Mouse (Mus musculus) kidney, embryonic 16.5 days (tissue): ENCODE measurements at regions not wholly inside any gene's neighbourhood (a gene's known extent, or its start where the extent isn't known, plus 50 kb on each side); places are given as distances from the start of the nearest gene placed in this dataset.

ENCODE experiments used
- ATAC-seq: fragments of 200-750 bp; cut with Nextera tagmentation; 2 replicates; pipeline ENCODE4 v1.8.0; 2017; ENCODE audit warnings: moderate TSS enrichment; ENCODE audit not compliant: low FRiP score, low TSS enrichment
- H3K27ac ChIP-seq: fragments of 300-500 bp; sonication (generic); 2 replicates; pipeline ENCODE4 v1.5.1; 2014; ENCODE audit warnings: low read length
- H3K27me3 ChIP-seq: fragments of 300-500 bp; sonication (generic); 2 replicates; pipeline ENCODE4 v1.6.1; 2014; ENCODE audit warnings: low read length, control low read depth, mixed read lengths; ENCODE audit not compliant: insufficient read depth
- H3K36me3 ChIP-seq: fragments of 300-500 bp; sonication (generic); 2 replicates; pipeline ENCODE4 v1.6.1; 2014; ENCODE audit warnings: low read length, control low read depth, mixed read lengths; ENCODE audit not compliant: insufficient read depth
- H3K4me1 ChIP-seq: fragments of 300-500 bp; sonication (generic); 2 replicates; pipeline ENCODE4 v1.6.1; 2014; ENCODE audit warnings: low read length, control low read depth, mixed read lengths; ENCODE audit not compliant: insufficient read depth
- H3K4me2 ChIP-seq: fragments of 300-500 bp; sonication (generic); replicated peaks from 2 replicates; pipeline ENCODE4 v1.6.1; 2014; ENCODE audit warnings: low read depth, low read length
- H3K4me3 ChIP-seq: fragments of 300-500 bp; sonication (generic); 2 replicates; pipeline ENCODE4 v1.5.1; 2014; ENCODE audit warnings: mild to moderate bottlenecking, low read length
- H3K9ac ChIP-seq: fragments of 300-500 bp; sonication (generic); replicated peaks from 2 replicates; pipeline ENCODE4 v1.6.1; 2014; ENCODE audit warnings: low read length
- H3K9me3 ChIP-seq: fragments of 300-500 bp; sonication (generic); 2 replicates; pipeline ENCODE4 v1.6.1; 2016; ENCODE audit warnings: low read length, control low read depth
- WGBS: fragments of 180-500 bp; shearing (Covaris S2); extraction: QIAGEN DNeasy Blood & Tissue Kit; methylation state at CpG from one replicate; pipeline ENCODE4 v1.1.7; 2014; 5-methylcytosine and 5-hydroxymethylcytosine counted together

DNA sequence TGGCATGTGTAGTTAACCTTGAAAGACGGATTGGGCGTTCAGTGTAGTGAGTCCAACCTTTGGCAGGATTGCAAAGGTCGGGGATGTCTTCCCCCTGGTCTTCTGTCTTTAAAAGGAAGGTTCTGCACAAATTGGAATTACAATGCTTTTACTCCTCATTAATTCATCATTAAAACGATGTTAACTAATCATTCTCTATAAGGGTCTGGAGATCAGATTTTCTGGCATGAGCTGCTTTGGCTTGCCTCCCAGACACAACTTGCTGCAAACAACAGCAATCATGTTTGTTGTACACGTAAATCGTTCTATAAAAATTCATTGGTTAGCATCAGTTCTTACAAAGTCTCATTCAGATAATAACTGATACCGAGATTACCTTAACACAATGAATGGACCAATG lies 315.9 kb downstream of the Tfec start:
- no peak for ATAC-seq
- H3K27ac ChIP-seq, result no peak overlapping the region
- WGBS, result 63% methylated on average over 7 of the region's 7 CpGs

DNA sequence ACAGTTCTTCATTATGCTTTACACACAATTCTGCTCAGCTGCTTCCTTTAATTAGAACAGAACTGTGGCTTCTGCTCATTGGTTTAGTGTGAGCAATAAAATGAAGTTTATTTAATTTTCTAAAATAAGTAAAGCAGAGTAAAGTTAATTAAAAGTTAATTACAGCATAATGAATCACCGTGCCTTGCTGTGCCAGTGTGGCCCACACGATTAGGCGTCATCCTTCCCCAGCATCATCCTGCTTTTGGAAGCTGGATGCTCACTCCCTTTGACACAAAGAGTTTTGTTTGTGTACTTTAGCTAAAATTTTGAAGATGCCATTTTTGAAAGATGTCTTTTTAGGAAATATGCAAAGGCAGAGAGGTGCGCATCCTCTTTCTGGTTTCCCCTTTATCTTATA lies 316.4 kb downstream of the Tfec start:
- no peaks in the 10 kb centered on the region for H3K27me3 ChIP-seq
- WGBS, result 85% methylated on average over 4 of the region's 4 CpGs
- no peak overlapping the region for H3K4me2 ChIP-seq
- no peaks in the 10 kb centered on the region for H3K9me3 ChIP-seq
- no peak overlapping the region for H3K4me3 ChIP-seq
- H3K27ac ChIP-seq, result no peak overlapping the region
- ATAC-seq, result no peak
- no peaks in the 10 kb centered on the region for H3K36me3 ChIP-seq
- no peak overlapping the region for H3K9ac ChIP-seq
- H3K4me1 ChIP-seq, result no peaks in the 10 kb centered on the region

More for the DNA sequence above, 315.9 kb downstream of the Tfec start:
- no peaks in the 10 kb centered on the region for H3K36me3 ChIP-seq
- no peak overlapping the region for H3K9ac ChIP-seq
- no peak overlapping the region for H3K4me3 ChIP-seq
- no peaks in the 10 kb centered on the region for H3K4me1 ChIP-seq
- no peaks in the 10 kb centered on the region for H3K27me3 ChIP-seq
- H3K4me2 ChIP-seq, result no peak overlapping the region
- H3K9me3 ChIP-seq, result no peaks in the 10 kb centered on the region

DNA sequence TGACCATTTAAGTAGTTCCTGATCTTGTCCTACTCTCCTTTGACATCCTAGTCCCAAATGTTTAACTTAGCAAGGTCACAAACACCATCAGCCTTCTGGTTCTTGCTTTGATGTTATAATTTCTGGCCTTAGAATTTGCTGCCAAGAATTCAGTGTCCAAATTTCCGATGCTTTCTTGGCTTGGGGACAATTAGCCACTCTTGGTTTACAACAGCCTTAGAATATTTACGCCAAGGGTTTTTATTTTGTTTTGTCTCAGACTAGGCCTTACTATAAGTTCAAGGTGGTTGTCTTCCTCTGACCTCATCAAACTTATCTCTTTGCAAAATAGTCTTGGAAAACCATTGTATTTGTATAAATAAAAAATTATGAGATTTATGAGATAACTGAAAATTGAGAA lies 322.4 kb downstream of the Tfec start:
- no peaks in the 10 kb centered on the region for H3K27me3 ChIP-seq
- no peak overlapping the region for H3K4me2 ChIP-seq
- H3K27ac ChIP-seq, result no peak overlapping the region
- no peak for ATAC-seq
- H3K4me1 ChIP-seq, result no peaks in the 10 kb centered on the region
- WGBS, result 71% methylated on average over 2 of the region's 2 CpGs
- H3K9me3 ChIP-seq, result no peaks in the 10 kb centered on the region
- no peak overlapping the region for H3K9ac ChIP-seq
- H3K36me3 ChIP-seq, result no peaks in the 10 kb centered on the region
- H3K4me3 ChIP-seq, result no peak overlapping the region

DNA sequence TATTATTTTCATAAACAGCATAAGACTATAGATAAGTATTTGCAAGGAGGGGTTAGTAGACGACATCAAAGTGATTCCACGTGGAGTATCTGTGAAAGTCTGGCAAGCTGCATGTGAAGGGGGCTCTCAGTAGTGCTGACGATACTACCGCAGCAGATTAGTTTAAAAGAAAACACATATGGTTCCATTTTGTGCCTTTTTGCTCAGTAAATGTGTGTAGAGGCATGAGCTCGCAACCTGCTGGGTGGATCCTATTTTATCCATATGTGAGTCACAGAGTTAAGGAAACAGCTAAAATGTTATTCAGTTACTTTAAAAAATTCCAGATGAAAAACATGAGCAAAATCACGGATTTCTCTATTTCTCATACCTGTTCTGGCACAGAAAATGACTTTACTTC lies 325.4 kb downstream of the Tfec start:
- H3K9me3 ChIP-seq, result no peaks in the 10 kb centered on the region
- no peak overlapping the region for H3K4me2 ChIP-seq
- no peak overlapping the region for H3K4me3 ChIP-seq
- ATAC-seq, result no peak
- 78% methylated on average over 6 of the region's 6 CpGs for WGBS
- no peak overlapping the region for H3K9ac ChIP-seq
- H3K36me3 ChIP-seq, result no peaks in the 10 kb centered on the region
- H3K27me3 ChIP-seq, result no peaks in the 10 kb centered on the region
- no peak overlapping the region for H3K27ac ChIP-seq
- H3K4me1 ChIP-seq, result no peaks in the 10 kb centered on the region

GRCm38 (mm10) chr6:16551945-16552673 lies 346.1 kb downstream of the Tfec start:
- no peak for ATAC-seq
- Histone ChIP-seq H3K4me2 (no peak overlapping the region), H3K36me3 (no peaks in the 10 kb centered on the region), H3K9ac (no peak overlapping the region), H3K27ac (no peak overlapping the region), H3K27me3 (no peaks in the 10 kb centered on the region), H3K9me3 (no peaks in the 10 kb centered on the region), H3K4me3 (no peak overlapping the region), H3K4me1 (no peaks in the 10 kb centered on the region)
- WGBS, result 37% methylated on average over 7 of the region's 7 CpGs

- H3K9ac ChIP-seq, result no peak overlapping the region
- no peak overlapping the region for H3K4me2 ChIP-seq
- no peaks in the 10 kb centered on the region for H3K27me3 ChIP-seq
- no peak overlapping the region for H3K27ac ChIP-seq
- 0 out of 2 replicates have a peak, but pooled peaks cover 2% of the 10 kb centered on the region for H3K9me3 ChIP-seq
- no peaks in the 10 kb centered on the region for H3K36me3 ChIP-seq
- WGBS, result 80% methylated on average over 6 of the region's 6 CpGs
- no peak for ATAC-seq
- H3K4me3 ChIP-seq, result no peak overlapping the region
- no peaks in the 10 kb centered on the region for H3K4me1 ChIP-seq
Observed at GRCm38 (mm10) chr6:16551131-16551530, 347.1 kb downstream of the Tfec start.

GRCm38 (mm10) chr6:16550445-16550844 lies 347.8 kb downstream of the Tfec start:
- 75% methylated on average over 9 of the region's 9 CpGs for WGBS
- Histone ChIP-seq H3K9me3 (0 out of 2 replicates have a peak, but pooled peaks cover 2% of the 10 kb centered on the region), H3K27me3 (no peaks in the 10 kb centered on the region), H3K4me3 (no peak overlapping the region), H3K9ac (no peak overlapping the region), H3K36me3 (no peaks in the 10 kb centered on the region), H3K4me2 (no peak overlapping the region), H3K4me1 (no peaks in the 10 kb centered on the region), H3K27ac (no peak overlapping the region)
- no peak for ATAC-seq

- Histone ChIP-seq H3K9ac (no peak overlapping the region), H3K4me2 (no peak overlapping the region), H3K4me3 (no peak overlapping the region), H3K27ac (no peak overlapping the region), H3K36me3 (no peaks in the 10 kb centered on the region), H3K27me3 (no peaks in the 10 kb centered on the region), H3K4me1 (no peaks in the 10 kb centered on the region), H3K9me3 (0 out of 2 replicates have a peak, but pooled peaks cover 4% of the 10 kb centered on the region)
- no peak for ATAC-seq
- 71% methylated on average over 1 of the region's 1 CpGs for WGBS
Observed at GRCm38 (mm10) chr6:16514054-16514453, 384.2 kb downstream of the Tfec start.

DNA sequence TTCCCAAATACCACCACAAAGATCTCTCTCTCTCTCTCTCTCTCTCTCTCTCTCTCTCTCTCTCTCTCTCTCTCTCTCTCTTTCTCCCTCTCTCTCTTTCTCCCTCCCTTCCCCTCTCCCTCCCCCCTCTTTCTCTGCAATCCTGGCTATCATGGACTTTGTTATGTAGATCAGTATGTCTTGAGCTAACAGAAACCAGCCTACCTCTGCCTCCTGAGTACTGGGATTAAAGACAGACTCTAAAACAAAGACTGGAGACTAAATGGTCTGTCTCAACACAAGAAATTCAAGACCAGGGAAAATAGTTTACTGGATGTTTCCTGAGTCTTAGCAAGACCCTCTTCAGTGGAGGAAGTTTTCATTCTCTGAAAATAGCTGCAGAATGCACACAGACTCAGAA lies 384.7 kb downstream of the Tfec start:
- Histone ChIP-seq H3K36me3 (no peaks in the 10 kb centered on the region), H3K9me3 (0 out of 2 replicates have a peak, but pooled peaks cover 4% of the 10 kb centered on the region), H3K4me3 (no peak overlapping the region)

DNA sequence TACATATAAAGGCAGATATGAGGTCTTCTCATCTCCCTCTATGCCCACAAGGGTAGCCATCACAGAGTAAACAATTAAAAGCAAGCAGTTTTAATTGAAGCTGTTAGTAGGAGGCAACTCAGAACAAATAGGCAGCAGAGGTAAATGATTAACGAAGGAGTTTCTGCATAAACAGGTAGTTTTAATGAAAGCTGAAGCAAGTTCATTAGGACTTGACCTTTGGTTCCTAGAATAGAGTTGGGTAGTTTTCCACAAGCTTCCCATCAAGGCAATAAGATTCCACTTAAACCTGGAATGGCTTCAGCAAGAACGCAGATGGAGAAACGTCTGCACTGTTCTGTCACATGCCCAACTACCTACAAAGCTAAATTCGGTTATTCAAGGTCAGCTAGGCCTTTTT lies 394.4 kb downstream of the Tfec start:
- Histone ChIP-seq H3K36me3 (no peaks in the 10 kb centered on the region), H3K4me3 (no peak overlapping the region), H3K4me2 (no peak overlapping the region), H3K27me3 (no peaks in the 10 kb centered on the region), H3K27ac (peak overlapping the region; percentile 53; the same call in 1 of the 2 replicates), H3K4me1 (no peaks in the 10 kb centered on the region), H3K9me3 (no peaks in the 10 kb centered on the region), H3K9ac (no peak overlapping the region)
- 71% methylated on average over 4 of the region's 4 CpGs for WGBS
- ATAC-seq, result peak; percentile 65

More for the DNA sequence above, 384.7 kb downstream of the Tfec start:
- H3K27me3 ChIP-seq, result no peaks in the 10 kb centered on the region
- no peak overlapping the region for H3K4me2 ChIP-seq
- no peak overlapping the region for H3K9ac ChIP-seq
- no peak overlapping the region for H3K27ac ChIP-seq
- H3K4me1 ChIP-seq, result no peaks in the 10 kb centered on the region
- no peak for ATAC-seq
